Mouse (Mus musculus) brain, adult 2 months (tissue): ENCODE data around the gene Pias3.
"Not testable (repeated sequence)": the region's sequence is repeated elsewhere in the genome, so short reads cannot be mapped to it uniquely, and the experiment has no call there.

Experiments
- DNase-seq: peaks from one replicate; pipeline ENCODE4 v3.0.0; 2011; ENCODE audit warnings: low read depth, low spot score

Pias3 gene

GRCm38 (mm10) chr3:96684822-96685156 is 11.4 kb upstream of the Pias3 start:
- no peak for DNase-seq

DNA sequence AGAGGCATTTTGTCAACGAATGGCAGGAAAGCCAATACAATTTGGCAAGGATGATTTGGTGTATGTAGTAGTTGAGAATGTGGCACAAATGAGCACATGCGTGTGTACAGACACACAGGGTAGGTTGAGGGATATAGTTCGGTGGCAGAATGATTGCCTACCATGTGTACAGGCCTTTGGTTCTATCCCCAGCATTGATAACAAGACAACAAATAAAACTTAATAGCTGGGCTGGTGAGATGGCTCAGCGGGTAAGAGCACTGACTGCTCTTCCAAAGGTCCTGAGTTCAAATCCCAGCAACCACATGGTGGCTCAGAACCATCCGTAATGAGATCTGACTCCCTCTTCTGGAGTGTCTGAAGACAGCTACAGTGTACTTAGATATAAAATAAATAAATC is 10.1 kb upstream of the Pias3 start:
- not testable (repeated sequence) for DNase-seq

DNA sequence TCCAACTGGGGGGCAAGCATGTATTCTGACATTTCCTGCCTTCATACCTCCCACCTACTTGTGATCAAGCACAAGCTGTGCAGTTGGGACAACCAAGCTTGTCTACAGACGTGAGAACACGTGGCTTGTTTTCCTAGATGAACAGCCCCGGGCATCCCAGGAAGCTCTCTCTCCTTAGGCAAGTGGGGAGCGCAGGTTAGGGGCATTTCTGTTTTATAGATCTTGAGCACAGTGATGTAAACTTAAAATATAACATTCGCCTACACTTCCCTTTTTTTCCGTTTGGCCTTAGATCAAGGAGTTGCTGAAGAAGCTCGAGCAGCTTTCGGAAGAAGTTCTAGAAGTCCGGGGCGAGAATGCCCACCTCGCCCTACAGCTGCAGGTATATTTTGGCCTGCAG is 7.3 kb upstream of the Pias3 start:
- peak; percentile 32 for DNase-seq

DNA sequence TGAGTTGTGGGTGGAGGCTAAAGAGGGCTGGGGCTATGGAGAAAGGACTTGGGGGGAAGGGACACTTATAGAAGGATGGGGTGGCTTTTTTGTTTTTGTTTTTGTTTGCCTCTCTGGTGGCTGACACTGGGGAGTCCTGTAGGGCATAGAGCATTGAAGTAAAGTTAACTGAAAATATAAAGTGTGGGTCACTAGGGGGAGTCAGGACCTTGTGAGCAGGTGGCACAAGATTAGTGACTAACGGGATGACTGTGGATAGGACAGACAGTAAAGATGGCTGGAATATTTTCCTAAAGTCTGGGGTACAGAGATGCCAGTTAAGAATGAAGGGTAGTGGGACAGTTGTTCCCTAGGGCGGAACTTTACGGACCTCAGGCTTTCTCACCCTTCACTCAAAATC is 5.9 kb upstream of the Pias3 start:
- no peak for DNase-seq

DNA sequence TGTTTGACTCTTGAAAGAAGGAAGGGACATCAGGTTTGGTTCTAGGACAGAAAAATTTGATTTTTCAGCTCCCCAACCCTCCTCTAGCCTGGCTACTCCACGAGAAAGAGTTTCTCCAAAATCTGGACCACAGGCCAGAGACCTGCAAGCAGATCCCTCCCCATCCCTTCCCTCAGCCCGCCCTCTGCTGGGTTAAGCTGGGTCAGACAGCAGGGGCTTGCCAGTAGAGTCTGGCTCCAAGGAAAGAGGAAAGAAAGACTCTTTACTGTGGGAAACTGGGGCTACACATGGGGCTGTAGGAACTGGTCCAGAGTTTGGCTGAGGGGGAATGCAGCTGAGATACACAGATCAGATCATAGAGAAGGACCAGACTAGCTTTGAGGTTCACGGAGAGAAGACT is 3.7 kb upstream of the Pias3 start:
- no peak for DNase-seq

DNA sequence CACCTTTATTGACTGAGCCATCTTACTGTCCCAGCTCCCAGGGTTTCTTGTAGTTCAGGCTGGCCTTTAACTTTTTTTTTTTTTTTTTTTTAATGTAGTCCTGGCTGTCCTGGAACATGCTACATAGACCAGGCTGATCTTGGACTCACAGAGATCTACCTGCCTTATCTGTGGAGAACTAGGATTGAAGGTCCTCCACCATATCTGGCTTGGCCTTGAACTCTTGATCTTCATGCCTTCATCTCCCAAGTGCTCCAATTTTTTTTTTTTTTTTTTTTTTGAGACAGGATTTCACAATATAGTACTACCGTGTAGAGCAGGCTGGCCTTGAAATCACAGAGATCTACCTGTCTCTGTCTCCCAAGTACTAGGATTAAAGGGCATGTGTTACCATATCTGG is 2.6 kb upstream of the Pias3 start:
- DNase-seq = no peak

DNA sequence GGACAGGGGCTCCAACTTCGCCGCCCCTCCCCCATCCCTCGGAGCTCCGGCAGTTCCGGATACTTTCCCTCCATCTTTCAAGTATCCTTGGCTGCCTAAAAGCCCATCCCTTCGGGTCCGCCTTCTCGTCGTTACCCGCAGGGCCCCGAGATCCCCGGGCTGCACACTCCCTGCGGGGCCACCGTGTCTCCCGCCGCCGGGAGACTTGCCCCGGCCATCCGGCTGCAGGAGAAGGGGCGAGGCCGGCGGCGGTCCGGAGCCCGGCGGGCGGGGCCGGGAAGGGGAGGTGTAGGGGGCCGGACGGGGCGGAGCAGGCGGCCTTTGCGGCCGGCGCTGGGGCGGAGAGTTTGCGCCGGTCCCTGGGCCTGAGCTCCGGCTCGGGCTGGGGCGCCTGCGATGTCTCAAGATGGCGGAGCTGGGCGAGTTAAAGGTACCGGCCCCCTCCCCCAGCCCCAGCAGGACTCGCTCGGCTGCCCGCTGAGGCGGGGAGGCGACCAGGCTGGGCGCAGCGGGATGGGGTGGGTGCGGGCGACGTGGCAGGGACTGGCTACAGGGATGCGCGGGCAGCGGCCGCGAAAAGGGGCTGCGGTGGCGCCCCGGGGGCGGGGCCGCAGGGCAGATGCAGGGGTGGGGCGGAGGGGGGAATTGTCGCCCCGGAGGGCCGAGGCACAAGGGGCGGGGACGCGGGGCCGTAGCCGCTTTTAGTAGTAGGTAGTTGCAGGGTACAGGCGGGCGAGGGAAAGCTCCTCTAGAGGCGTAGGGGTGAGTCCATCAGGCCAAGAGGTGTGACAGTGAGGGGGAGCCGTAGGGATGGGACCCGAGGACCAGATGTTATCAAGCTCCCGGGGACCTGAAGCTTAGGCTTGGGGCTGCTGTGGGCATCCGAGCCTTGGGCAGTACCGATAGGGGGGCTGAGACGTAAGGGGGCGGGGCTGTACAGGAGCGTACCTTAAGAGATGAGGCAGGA is 865 bp downstream of the Pias3 start:
- DNase-seq = peak; percentile 93

DNA sequence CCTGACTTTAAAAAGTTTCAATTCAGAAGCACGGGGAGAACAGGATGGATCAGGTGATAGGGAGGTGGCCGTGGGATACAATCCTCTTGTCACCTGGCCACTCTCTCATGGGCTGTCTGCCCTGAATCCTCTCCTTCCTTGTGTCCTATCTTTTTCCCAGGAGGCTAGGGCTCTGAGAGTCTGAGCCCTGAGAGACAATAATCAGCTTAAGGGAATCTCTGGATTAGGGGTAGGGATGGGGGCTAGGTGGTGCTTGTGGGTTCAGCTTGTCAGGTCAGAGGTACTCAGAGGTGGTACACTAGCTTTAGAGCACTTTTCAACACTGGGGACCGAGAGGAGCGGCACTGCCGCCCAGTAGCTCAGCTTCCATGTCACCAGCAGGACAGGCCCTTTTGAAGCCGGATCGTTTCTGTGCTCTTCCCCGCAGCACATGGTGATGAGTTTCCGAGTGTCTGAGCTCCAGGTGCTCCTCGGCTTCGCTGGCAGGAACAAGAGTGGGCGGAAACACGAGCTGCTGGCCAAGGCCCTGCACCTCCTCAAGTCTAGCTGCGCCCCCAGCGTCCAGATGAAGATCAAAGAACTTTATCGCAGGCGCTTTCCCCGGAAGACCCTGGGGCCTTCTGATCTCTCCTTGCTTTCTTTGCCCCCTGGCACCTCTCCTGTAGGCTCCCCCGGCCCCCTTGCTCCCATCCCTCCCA is 3.0 kb downstream of the Pias3 start:
- DNase-seq = peak; percentile 80

GRCm38 (mm10) chr3:96700376-96700775 is 4.2 kb downstream of the Pias3 start:
- peak; percentile 42 for DNase-seq

- DNase-seq = no peak
Observed at GRCm38 (mm10) chr3:96701003-96701402, 4.8 kb downstream of the Pias3 start.

DNA sequence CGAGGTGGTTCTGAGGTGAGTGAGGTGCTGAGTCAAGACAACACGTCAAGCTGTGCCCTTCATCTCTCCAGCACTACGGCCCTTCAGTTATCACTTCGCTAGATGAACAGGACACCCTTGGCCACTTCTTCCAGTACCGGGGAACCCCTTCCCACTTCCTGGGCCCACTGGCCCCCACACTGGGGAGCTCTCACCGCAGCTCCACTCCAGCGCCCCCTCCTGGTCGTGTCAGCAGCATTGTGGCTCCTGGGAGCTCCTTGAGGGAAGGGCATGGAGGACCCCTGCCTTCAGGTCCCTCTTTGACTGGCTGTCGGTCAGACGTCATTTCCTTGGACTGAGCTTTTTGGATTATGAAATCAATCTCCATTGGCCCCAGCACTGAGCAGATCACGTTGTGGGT is 8.6 kb downstream of the Pias3 start:
- DNase-seq = peak; percentile 20

DNA sequence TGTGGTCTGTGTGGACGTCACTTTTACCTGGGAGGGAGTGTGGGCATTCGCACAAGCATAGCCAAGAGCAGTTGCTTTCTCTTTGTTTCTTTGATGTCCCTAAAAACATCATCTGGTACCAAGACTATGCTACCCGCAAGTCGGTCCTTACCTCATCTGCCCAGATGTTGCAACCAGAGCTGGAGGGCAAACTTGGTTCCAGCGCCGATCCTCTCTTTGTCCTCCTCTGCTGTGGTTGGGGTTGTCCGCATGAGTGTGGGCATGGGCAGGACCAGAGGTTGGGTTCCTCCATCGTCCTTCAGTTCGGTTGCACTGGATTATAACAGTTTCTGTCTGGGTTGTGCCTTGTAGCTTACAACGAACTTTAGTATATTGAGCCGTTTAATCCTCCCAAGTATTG is 10.0 kb downstream of the Pias3 start:
- DNase-seq = no peak

DNA sequence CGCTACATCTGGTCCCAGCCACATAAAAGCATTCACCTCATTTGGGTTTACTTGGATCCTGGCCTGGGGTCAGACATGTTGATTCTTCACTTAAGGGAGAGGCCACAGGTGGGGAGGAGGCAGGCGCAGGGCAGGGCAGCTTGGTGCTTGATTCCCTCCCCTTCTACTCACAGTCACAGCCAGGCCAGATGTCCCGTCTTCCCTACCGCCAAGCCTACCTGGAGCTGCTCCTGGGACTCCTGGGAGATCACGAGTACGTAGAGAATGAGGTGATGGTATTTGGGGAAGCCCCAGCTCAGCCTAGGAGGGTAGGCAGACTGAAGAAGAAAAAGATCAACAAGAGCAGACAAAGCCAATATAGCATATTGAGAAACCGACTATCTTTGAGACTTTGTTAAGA is 10.8 kb downstream of the Pias3 start:
- DNase-seq = no peak

DNA sequence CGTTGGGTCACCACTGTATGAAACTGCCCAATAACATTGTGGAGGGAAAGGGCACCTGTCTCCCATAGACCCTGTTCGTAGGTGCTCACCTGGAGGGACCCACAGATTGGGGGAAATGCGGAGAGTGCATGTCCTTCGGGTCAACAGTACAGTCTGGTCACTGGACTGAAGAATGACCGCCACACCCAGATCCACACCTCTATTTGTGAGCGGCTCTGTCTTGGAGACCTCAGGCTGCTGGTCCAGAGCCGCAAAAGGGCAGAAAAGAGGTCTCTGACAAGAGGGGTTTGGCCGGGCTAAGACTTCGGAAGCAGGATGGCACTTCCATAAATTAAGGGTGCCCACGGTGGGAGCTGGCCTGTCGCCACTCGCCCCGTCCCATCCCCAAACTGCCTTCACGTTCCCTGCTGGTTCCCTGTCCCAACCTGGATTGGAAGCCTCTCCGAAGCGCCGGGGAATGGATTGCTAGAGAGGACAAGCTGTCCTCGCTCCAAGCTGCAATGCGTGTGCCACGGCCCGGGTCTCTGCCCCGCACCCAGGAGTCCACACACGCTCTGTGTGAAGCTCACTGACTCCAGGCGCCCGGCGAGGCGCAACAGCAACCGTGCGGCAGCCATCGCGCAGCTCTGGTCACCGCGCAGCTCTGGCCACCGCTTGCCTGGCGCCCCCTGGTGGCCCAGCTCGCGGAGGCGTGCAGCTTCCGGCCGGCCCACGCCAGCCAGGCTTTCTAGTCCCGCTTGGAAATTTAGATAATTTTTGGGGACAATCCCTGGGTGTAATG is 11.9 kb downstream of the Pias3 start, which contains the start of gene Nudt17:
Gene Nudt17 (minus strand): TSS at position 660 of the 781 bp plus-strand sequence.
- peak; percentile 86 for DNase-seq

DNA sequence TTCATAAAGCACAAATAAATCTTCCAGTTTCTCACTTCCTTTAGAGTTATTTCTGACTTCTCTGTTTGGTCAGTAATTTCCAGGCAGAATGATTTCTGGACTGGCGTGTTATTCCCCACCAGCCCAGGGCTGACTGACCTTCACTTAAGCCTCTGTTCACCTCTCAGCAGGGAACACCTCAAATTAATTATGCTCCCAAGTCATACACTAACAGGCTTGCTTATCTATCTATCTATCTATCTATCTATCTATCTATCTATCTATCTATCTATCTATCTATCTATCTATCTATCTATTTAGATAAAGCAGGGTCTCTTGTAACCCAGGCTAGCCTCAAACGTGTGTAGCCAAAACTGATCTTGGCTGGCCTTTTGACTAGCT is 12.5 kb downstream of the Pias3 start:
- DNase-seq = no peak

- DNase-seq = no peak
Observed at GRCm38 (mm10) chr3:96714286-96714685, 18.1 kb downstream of the Pias3 start.

DNA sequence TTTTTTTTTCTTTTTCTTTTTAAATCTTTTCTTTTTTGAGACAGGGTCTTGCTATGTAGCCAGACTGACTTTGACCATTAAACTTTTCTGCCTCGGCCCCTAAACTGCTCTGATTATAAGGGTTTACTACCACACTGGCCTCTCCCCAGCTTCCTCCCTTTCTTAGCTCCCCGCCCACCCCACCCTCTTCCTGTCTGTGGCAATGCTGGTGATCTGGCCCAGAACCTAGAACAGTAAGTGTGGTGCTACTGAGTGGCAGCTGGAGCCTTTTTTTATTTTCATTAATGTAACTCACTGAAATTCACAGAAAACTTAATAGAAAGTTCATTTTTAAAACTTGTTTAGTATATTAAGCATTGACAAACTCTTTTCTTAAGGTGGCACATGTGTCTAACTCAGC is 19.7 kb downstream of the Pias3 start:
- no peak for DNase-seq

DNA sequence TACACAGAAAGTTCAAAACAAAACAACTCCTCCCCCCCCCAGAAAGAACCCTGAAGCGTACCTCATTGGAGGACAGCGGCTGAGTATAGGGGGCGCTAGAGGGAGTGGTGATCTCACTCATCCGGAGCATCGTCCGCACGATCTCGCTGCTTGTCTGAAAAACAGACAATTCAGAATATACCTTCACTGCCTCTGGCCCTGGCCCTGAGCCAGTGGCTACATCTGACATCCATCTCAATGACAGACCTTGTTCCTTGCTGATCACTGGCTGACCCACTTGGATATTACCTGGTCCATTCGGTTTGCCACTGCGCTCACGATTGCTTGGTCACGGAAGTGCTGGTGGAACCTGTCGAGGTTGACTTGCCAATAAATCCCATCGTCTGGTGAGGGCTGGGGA is 23.0 kb downstream of the Pias3 start:
- DNase-seq = peak; percentile 86

DNA sequence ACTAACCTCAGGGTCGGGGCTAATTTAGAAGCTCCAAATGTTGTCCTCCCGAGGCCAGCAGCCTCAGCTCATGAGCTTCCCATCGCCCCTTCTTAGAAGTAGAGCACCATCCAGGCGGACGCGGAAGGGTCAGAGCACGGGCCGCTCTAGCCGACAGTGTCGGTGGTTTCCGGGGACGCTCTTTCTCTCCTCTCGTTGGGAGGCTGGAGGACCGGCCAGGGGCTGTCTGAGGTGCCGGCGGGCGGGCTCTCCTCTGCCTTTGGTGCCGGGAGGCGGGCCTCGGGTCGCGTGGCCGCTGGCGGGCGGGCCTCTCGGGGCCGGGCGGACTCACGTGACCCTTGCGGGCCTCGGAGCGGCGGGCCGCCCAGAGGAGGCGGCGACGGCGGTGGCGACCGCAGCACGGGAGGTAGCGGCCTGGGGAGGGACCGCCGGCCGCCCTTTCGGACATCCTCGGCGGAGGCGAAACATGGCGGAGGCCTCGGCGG is 31.2 kb downstream of the Pias3 start, which contains the start of the genes Polr3c and Rnf115:
Gene Polr3c (minus strand): TSS at position 286 of the 485 bp plus-strand sequence.
Gene Rnf115 (plus strand): TSS at position 322 of the 485 bp plus-strand sequence.
- DNase-seq = peak; percentile 98

- peak; percentile 68 for DNase-seq
Observed at GRCm38 (mm10) chr3:96727828-96728633, 31.8 kb downstream of the Pias3 start.
